13 mouse cellular contexts compared by ENCODE assay signal in genomic region chr11:35955572-35955971, GRCm38 (mm10). TPM values are rescaled to one million over a fixed set of nuclear protein-coding genes. Genes with fewer than 3 reads are reported as not detected.
DNase-seq lines count a peak whose midpoint lies in the region; ATAC-seq and TF ChIP-seq lines count a peak whose summit lies in the region.
"Had no signal": no experiment of that assay in that cellular context is flagged by ENCODE, and none has a peak within 500 bp of the region (broad histone marks: within the 10 kb centered on the region; RNA-seq: fewer than 3 reads in every experiment).

No protein-coding gene starts in this region.

- TF ChIP-seq POLR2A in liver, adult 2 months (IDR thresholded peaks at IDR 0.05; ENCODE audit: extremely low read depth, insufficient read depth, low read length), result no peak

- DNase-seq in liver, adult 2 months (ENCODE audit: extremely low read depth, low read depth, low spot score), result no peak
- no peak for DNase-seq in liver, postnatal 0 days
- DNase-seq in Patski (ENCODE audit: low read depth, low spot score), result no peak
- peak; percentile 84 to 85 for DNase-seq in kidney, adult 8-10 months
- peak; percentile 55 for DNase-seq in mesoderm, embryonic 11.5 days (ENCODE audit: low read depth, low spot score)
- no peak for DNase-seq in adrenal gland, postnatal 10 days
- DNase-seq in layer of hippocampus, postnatal 36 days, result no peak
- DNase-seq: cerebellum, adult 9-11 months; gastrocnemius, postnatal 10 days; right cerebral cortex, postnatal 14 days had no signal

- POLR2A ChIA-PET in Patski (lab: Charles Lee), result interaction anchor here (0.8 to 2.4 kb wide), 9 partner anchors 9 to 35 kb away, joined by 3 to 9 read pairs (median 4); no protein-coding TSS in a partner anchor

- WGBS in liver, adult 2 months, result 61% methylated on average over 3 of the region's 3 CpGs
- 50% methylated on average over 3 of the region's 3 CpGs for WGBS in liver, postnatal 0 days (ENCODE audit: insufficient replicate concordance)
- 90% methylated on average over 3 of the region's 3 CpGs for WGBS in forebrain, embryonic 12.5 days

- peaks cover 35% of the 10 kb centered on the region for H3K4me1 ChIP-seq in liver, adult 2 months (ENCODE audit: control insufficient read depth, insufficient read depth, low read length)
- H3K4me1 ChIP-seq in liver, postnatal 0 days (ENCODE audit: insufficient read depth), result peaks cover 8% of the 10 kb centered on the region; the same call in 1 of the 2 replicates
- H3K4me1 ChIP-seq in forebrain, embryonic 12.5 days, result no peaks in the 10 kb centered on the region; the same call in 1 of the 2 replicates

- H3K36me3 ChIP-seq in liver, adult 2 months (ENCODE audit: control insufficient read depth, insufficient read depth, low read length), result no peaks in the 10 kb centered on the region
- H3K36me3 ChIP-seq in liver, postnatal 0 days (replicated peaks; ENCODE audit: insufficient read depth, low read length), result no peaks in the 10 kb centered on the region
- no peaks in the 10 kb centered on the region for H3K36me3 ChIP-seq in forebrain, embryonic 12.5 days (replicated peaks)

- in situ Hi-C loops in Patski (cut with MboI; ENCODE audit: low pct_unique_long_range_greater_than_20kb), result no loop called here

- no peaks in the 10 kb centered on the region for H3K9me3 ChIP-seq in liver, postnatal 0 days (ENCODE audit: low read length)
- H3K9me3 ChIP-seq in forebrain, embryonic 12.5 days, result no peaks in the 10 kb centered on the region

- no peak overlapping the region for H3K4me3 ChIP-seq in liver, adult 2 months (ENCODE audit: insufficient read depth, low read depth, low read length)
- no peak overlapping the region for H3K4me3 ChIP-seq in liver, postnatal 0 days (ENCODE audit: low read depth, low read length)
- H3K4me3 ChIP-seq in forebrain, embryonic 12.5 days (replicated peaks), result no peak overlapping the region
- H3K4me3 ChIP-seq: erythroblast, embryonic 14.5 days had no signal

- no peak overlapping the region for H3K4me2 ChIP-seq in liver, postnatal 0 days (ENCODE audit: low read depth, low read length)
- H3K4me2 ChIP-seq in forebrain, embryonic 12.5 days, result no peak overlapping the region

- H3K27ac ChIP-seq in liver, adult 2 months (replicated peaks; ENCODE audit: insufficient read depth, low read depth, low read length), result peak overlapping the region; percentile 34; the same call in 1 of the 2 replicates
- no peak overlapping the region for H3K27ac ChIP-seq in liver, postnatal 0 days (ENCODE audit: low read depth)
- no peak overlapping the region for H3K27ac ChIP-seq in forebrain, embryonic 12.5 days
- H3K27ac ChIP-seq: macrophage had no signal

- no peak for ATAC-seq in liver, postnatal 0 days
- ATAC-seq in Patski, result peak; percentile 65
- no peak for ATAC-seq in forebrain, embryonic 12.5 days (ENCODE audit: low FRiP score)

- H3K27me3 ChIP-seq in liver, adult 2 months (ENCODE audit: control insufficient read depth, insufficient read depth, low read length), result no peaks in the 10 kb centered on the region
- H3K27me3 ChIP-seq in liver, postnatal 0 days (ENCODE audit: insufficient read depth, low read length), result no peaks in the 10 kb centered on the region
- H3K27me3 ChIP-seq in Patski, result no peaks in the 10 kb centered on the region
- no peaks in the 10 kb centered on the region for H3K27me3 ChIP-seq in forebrain, embryonic 12.5 days

- peaks cover 53% of the 10 kb centered on the region for H3K79me2 ChIP-seq in liver, adult 2 months (ENCODE audit: control insufficient read depth, insufficient read depth, low read length)

- TF ChIP-seq CTCF in liver, adult 2 months (IDR thresholded peaks at IDR 0.05; ENCODE audit: low read depth, low read length), result no peak
- no peak for TF ChIP-seq CTCF in liver, postnatal 0 days (IDR thresholded peaks at IDR 0.05; ENCODE audit: low read depth)
- no peak for TF ChIP-seq CTCF in Patski (IDR thresholded peaks at IDR 0.05)

- CTCF ChIA-PET in Patski (lab: Charles Lee), result interaction anchor here (1.8 kb wide), 2 partner anchors 10 to 41 kb away, joined by 5 read pairs; no protein-coding TSS in a partner anchor

- TF ChIP-seq EP300 in liver, postnatal 0 days (IDR thresholded peaks at IDR 0.05; ENCODE audit: low read depth), result no peak

- H3K9ac ChIP-seq in liver, adult 2 months (ENCODE audit: low read depth, low read length), result no peak overlapping the region
- H3K9ac ChIP-seq in liver, postnatal 0 days (replicated peaks), result no peak overlapping the region
- H3K9ac ChIP-seq in forebrain, embryonic 12.5 days, result no peak overlapping the region

RNA-seq across cellular contexts. Expression of gene Wwc1, which starts 24.8 kb away (rescaled TPM):
- 11.3 and 15.7 TPM in 2 replicates for total RNA-seq in liver, adult 2 months (2014; rRNA removed)
- 25.0 and 32.7 TPM in 2 replicates for polyA plus RNA-seq in liver, adult 2 months (2012; rRNA removed)
- polyA plus RNA-seq in liver, postnatal 0 days (2015; fragmentation: Nextera tagmentation; extraction: Ambion mirVana), result 4.7 and 6.3 TPM in 2 replicates
- polyA plus RNA-seq in Patski (2021), result 384 TPM
- total RNA-seq in adrenal gland, postnatal 10 days (2021), result 10 to 100 TPM; 34.1 to 35.0 TPM
- polyA plus RNA-seq in forebrain, embryonic 12.5 days (2016; fragmentation: Nextera tagmentation; extraction: Ambion mirVana), result 6.7 and 10.3 TPM in 2 replicates
- 100 to 1,000 TPM; 103 to 104 TPM for total RNA-seq in layer of hippocampus, postnatal 36 days (2021)

Comparison
In these comparisons a context has a peak if more than half of its experiments do, and no peak if none do; other contexts are left out.
1. DNase-seq: peak in kidney, adult 8-10 months (2 of 2) and mesoderm, embryonic 11.5 days (single experiment); none in liver, adult 2 months (single experiment), liver, postnatal 0 days (single experiment), Patski (single experiment), adrenal gland, postnatal 10 days (single experiment) and layer of hippocampus, postnatal 36 days (0 of 2).
2. RNA of gene Wwc1, which starts 24.8 kb away (polyA plus RNA-seq): 384 TPM in Patski (single experiment); 25.0 to 32.7 TPM in liver, adult 2 months, 6.7 to 10.3 TPM in forebrain, embryonic 12.5 days and 4.7 to 6.3 TPM in liver, postnatal 0 days; every median in the first group is over 10 times any median in the second.